Mouse (Mus musculus): ENCODE data around the gene Pde4b.

GRCm38 (mm10) chr4:102233633-102234032, 146.3 kb downstream of the Pde4b start:
- TF ChIP-seq CTCF (IDR thresholded peaks at IDR 0.05; ENCODE audit: low read depth, low read length) (no peak), EP300 (IDR thresholded peaks at IDR 0.05; ENCODE audit: insufficient read depth, low read depth, low read length) (no peak)

All from ES-Bruce4 (cell line).